In the genomic region with DNA sequence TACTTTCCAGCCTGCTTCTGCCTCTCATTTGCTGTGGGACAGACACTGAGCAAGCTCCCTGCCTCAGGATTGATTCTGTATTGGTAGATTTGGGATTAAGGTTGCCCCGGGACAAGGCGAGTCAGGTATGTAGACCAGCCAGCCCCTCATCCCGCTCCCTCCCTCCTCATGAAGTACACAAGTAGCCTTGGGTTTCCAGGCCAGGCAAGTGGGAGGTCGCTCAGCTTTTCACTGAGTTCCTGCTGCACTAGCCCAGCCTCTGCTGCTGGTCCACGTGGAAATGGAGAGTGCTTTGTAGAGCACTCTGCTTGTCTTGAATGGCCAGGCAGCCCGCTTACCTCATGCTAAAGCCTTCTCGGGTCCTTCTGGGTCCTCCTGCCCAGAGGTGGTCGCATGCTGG, we compare ENCODE assay signal across 12 mouse cellular contexts. TPM values are rescaled to one million over a fixed set of nuclear protein-coding genes. Genes with fewer than 3 reads are reported as not detected.
DNase-seq lines count a peak whose midpoint lies in the region; ATAC-seq and TF ChIP-seq lines count a peak whose summit lies in the region.
"Had no signal": no experiment of that assay in that cellular context is flagged by ENCODE, and none has a peak within 500 bp of the region (broad histone marks: within the 10 kb centered on the region; RNA-seq: fewer than 3 reads in every experiment).

No protein-coding gene starts in this region.

- no peaks in the 10 kb centered on the region for H3K27me3 ChIP-seq in heart, adult 2 months (ENCODE audit: control insufficient read depth, insufficient read depth, low read length)
- no peaks in the 10 kb centered on the region for H3K27me3 ChIP-seq in ES-Bruce4 (ENCODE audit: control insufficient read depth, insufficient read depth, low read length, poor library complexity, severe bottlenecking)
- no peaks in the 10 kb centered on the region for H3K27me3 ChIP-seq in limb, embryonic 13.5 days
- no peaks in the 10 kb centered on the region for H3K27me3 ChIP-seq in midbrain, embryonic 16.5 days (ENCODE audit: control insufficient read depth, insufficient read depth, low read depth, low read length)

- peak overlapping the region; percentile 63 for H3K27ac ChIP-seq in heart, adult 2 months
- peak overlapping the region; percentile 54 for H3K27ac ChIP-seq in ES-Bruce4 (ENCODE audit: insufficient read depth, low read length)
- H3K27ac ChIP-seq in limb, embryonic 13.5 days = no peak overlapping the region
- no peak overlapping the region for H3K27ac ChIP-seq in midbrain, embryonic 16.5 days (ENCODE audit: low read length)
- H3K27ac ChIP-seq: hindbrain, postnatal 0 days had no signal

- no peak for DNase-seq in heart, adult 2 months
- no peak for DNase-seq in heart, postnatal 14 days
- DNase-seq in kidney, adult 9 months = peak; percentile 18
- no peak for DNase-seq in kidney, adult 8-10 months
- DNase-seq in urinary bladder, postnatal 14 days (ENCODE audit: low spot score) = no peak
- DNase-seq: B cell, adult 2 months; gastrocnemius, postnatal 25 days had no signal

- H3K4me3 ChIP-seq in heart, adult 2 months = no peak overlapping the region
- H3K4me3 ChIP-seq in ES-Bruce4 (ENCODE audit: low read depth, low read length) = peak overlapping the region; percentile 5
- no peak overlapping the region for H3K4me3 ChIP-seq in limb, embryonic 13.5 days
- H3K4me3 ChIP-seq in midbrain, embryonic 16.5 days (ENCODE audit: low read depth, low read length) = no peak overlapping the region

- peaks cover 24% of the 10 kb centered on the region for H3K4me1 ChIP-seq in heart, adult 2 months (ENCODE audit: control insufficient read depth, insufficient read depth, low read length)
- H3K4me1 ChIP-seq in ES-Bruce4 (ENCODE audit: control insufficient read depth, insufficient read depth, low read length) = peaks cover 7% of the 10 kb centered on the region
- peaks cover 34% of the 10 kb centered on the region for H3K4me1 ChIP-seq in limb, embryonic 13.5 days
- no peaks in the 10 kb centered on the region for H3K4me1 ChIP-seq in midbrain, embryonic 16.5 days (ENCODE audit: control insufficient read depth, insufficient read depth, low read length)

- 0 out of 2 replicates have a peak overlapping the region, but pooled peaks have one; percentile 7 for H3K9ac ChIP-seq in heart, adult 2 months (ENCODE audit: low read depth, low read length)
- H3K9ac ChIP-seq in ES-Bruce4 (ENCODE audit: low read depth, poor library complexity, severe bottlenecking) = peak overlapping the region; percentile 28
- 0 out of 2 replicates have a peak overlapping the region, but pooled peaks have one; percentile 39 for H3K9ac ChIP-seq in limb, embryonic 13.5 days
- no peak overlapping the region for H3K9ac ChIP-seq in midbrain, embryonic 16.5 days (ENCODE audit: low read depth, low read length)

- no peak for TF ChIP-seq POLR2A in heart, adult 2 months (IDR thresholded peaks at IDR 0.05; ENCODE audit: insufficient read depth, low read depth, low read length)
- TF ChIP-seq POLR2A in ES-Bruce4 (IDR thresholded peaks at IDR 0.05; ENCODE audit: insufficient read depth, low read length) = no peak

- no peaks in the 10 kb centered on the region for H3K36me3 ChIP-seq in heart, adult 2 months (ENCODE audit: control insufficient read depth, insufficient read depth, low read length)
- H3K36me3 ChIP-seq in ES-Bruce4 (ENCODE audit: control insufficient read depth, insufficient read depth, low read length, poor library complexity, severe bottlenecking) = no peaks in the 10 kb centered on the region
- H3K36me3 ChIP-seq in limb, embryonic 13.5 days = peaks cover 18% of the 10 kb centered on the region
- H3K36me3 ChIP-seq in midbrain, embryonic 16.5 days (ENCODE audit: control insufficient read depth, insufficient read depth, low read length) = peaks cover 6% of the 10 kb centered on the region

- intact Hi-C loops in heart, adult 2 months (cut with DNase I) = no loop called here
- intact Hi-C loops in heart, postnatal 14 days (cut with DNase I) = no loop called here

- H3K9me3 ChIP-seq in ES-Bruce4 (replicated peaks; ENCODE audit: control insufficient read depth, insufficient read depth, low read length, poor library complexity, severe bottlenecking) = no peaks in the 10 kb centered on the region
- no peaks in the 10 kb centered on the region for H3K9me3 ChIP-seq in limb, embryonic 13.5 days
- H3K9me3 ChIP-seq in midbrain, embryonic 16.5 days (replicated peaks; ENCODE audit: control insufficient read depth, low read length, poor library complexity, severe bottlenecking) = no peaks in the 10 kb centered on the region

- WGBS in heart, adult 2 months = 69% methylated on average over 8 of the region's 8 CpGs
- 60% methylated on average over 8 of the region's 8 CpGs for WGBS in limb, embryonic 13.5 days
- WGBS in midbrain, embryonic 16.5 days = 77% methylated on average over 8 of the region's 8 CpGs

- no peak for ATAC-seq in limb, embryonic 13.5 days (ENCODE audit: low FRiP score, low read depth)
- no peak for ATAC-seq in midbrain, embryonic 16.5 days
- ATAC-seq: activated CD4-positive, CD25-positive, alpha-beta regulatory T cell, adult 4 months; hindbrain, postnatal 0 days had no signal

- no peak for TF ChIP-seq EP300 in heart, adult 2 months (IDR thresholded peaks at IDR 0.05; ENCODE audit: insufficient read depth, low read depth, low read length)
- TF ChIP-seq EP300 in ES-Bruce4 (IDR thresholded peaks at IDR 0.05; ENCODE audit: insufficient read depth, low read depth, low read length) = no peak

- peaks cover 2% of the 10 kb centered on the region; the same call in 1 of the 2 replicates for H3K79me2 ChIP-seq in heart, adult 2 months (replicated peaks; ENCODE audit: control insufficient read depth, insufficient read depth, low read length)

- TF ChIP-seq CTCF in heart, adult 2 months (IDR thresholded peaks at IDR 0.05) = no peak
- no peak for TF ChIP-seq CTCF in ES-Bruce4 (IDR thresholded peaks at IDR 0.05; ENCODE audit: low read depth, low read length)

- H3K4me2 ChIP-seq in limb, embryonic 13.5 days (replicated peaks) = no peak overlapping the region
- no peak overlapping the region for H3K4me2 ChIP-seq in midbrain, embryonic 16.5 days (ENCODE audit: low read length)

RNA-seq across cellular contexts. Expression of gene Bend3, which starts 11.4 kb away (rescaled TPM):
- total RNA-seq in heart, adult 2 months (2021) = 1 to 10 TPM; 5.2 to 7.4 TPM
- 2.9 and 4.5 TPM in 2 replicates for polyA plus RNA-seq in heart, adult 2 months (2012; rRNA removed)
- 1 to 10 TPM; 5.8 to 6.1 TPM for total RNA-seq in heart, postnatal 14 days (2021)
- 18.2 and 18.9 TPM in 2 replicates for polyA plus RNA-seq in ES-Bruce4 (2011; ENCODE audit: insufficient read depth, insufficient read length, low read depth, missing spikeins)
- polyA plus RNA-seq in limb, embryonic 13.5 days (2015; fragmentation: Nextera tagmentation; extraction: Ambion mirVana) = 4.8 and 5.1 TPM in 2 replicates
- 3.1 TPM in 2 replicates for polyA plus RNA-seq in midbrain, embryonic 16.5 days (2015; fragmentation: Nextera tagmentation; extraction: Ambion mirVana)

RNA-seq across cellular contexts. Expression of gene Gm9803, which starts 33.9 kb away (rescaled TPM):
- 10 to 100 TPM in 1 of 2 experiments, 1 to 10 TPM in 1; 7.9 to 18.6 TPM for total RNA-seq in heart, adult 2 months (2021)
- polyA plus RNA-seq in heart, adult 2 months (2012; rRNA removed) = 77.3 and 95.5 TPM in 2 replicates
- 10 to 100 TPM in 1 of 2 experiments, 1 to 10 TPM in 1; 8.9 to 13.0 TPM for total RNA-seq in heart, postnatal 14 days (2021)
- 28.5 and 40.0 TPM in 2 replicates for polyA plus RNA-seq in ES-Bruce4 (2011; ENCODE audit: insufficient read depth, insufficient read length, low read depth, missing spikeins)
- polyA plus RNA-seq in limb, embryonic 13.5 days (2015; fragmentation: Nextera tagmentation; extraction: Ambion mirVana) = 13.7 and 19.6 TPM in 2 replicates
- polyA plus RNA-seq in midbrain, embryonic 16.5 days (2015; fragmentation: Nextera tagmentation; extraction: Ambion mirVana) = 16.6 and 23.4 TPM in 2 replicates

RNA-seq across cellular contexts. Expression of gene 1700021F05Rik, which starts 50.8 kb away (rescaled TPM):
- total RNA-seq in heart, adult 2 months (2021) = 100 to 1,000 TPM; 112 to 121 TPM
- polyA plus RNA-seq in heart, adult 2 months (2012; rRNA removed) = 27.4 and 34.1 TPM in 2 replicates
- total RNA-seq in heart, postnatal 14 days (2021) = 10 to 100 TPM; 97.0 to 98.4 TPM
- polyA plus RNA-seq in ES-Bruce4 (2011; ENCODE audit: insufficient read depth, insufficient read length, low read depth, missing spikeins) = 70.7 and 72.0 TPM in 2 replicates
- 53.8 and 56.2 TPM in 2 replicates for polyA plus RNA-seq in limb, embryonic 13.5 days (2015; fragmentation: Nextera tagmentation; extraction: Ambion mirVana)
- 64.3 and 68.7 TPM in 2 replicates for polyA plus RNA-seq in midbrain, embryonic 16.5 days (2015; fragmentation: Nextera tagmentation; extraction: Ambion mirVana)

Comparison
In these comparisons a context has a peak if more than half of its experiments do, and no peak if none do; other contexts are left out.
1. H3K27ac ChIP-seq: peak in heart, adult 2 months (single experiment) and ES-Bruce4 (single experiment); none in limb, embryonic 13.5 days (single experiment) and midbrain, embryonic 16.5 days (single experiment).